8 mouse cellular contexts compared by ENCODE assay signal in the genomic region with DNA sequence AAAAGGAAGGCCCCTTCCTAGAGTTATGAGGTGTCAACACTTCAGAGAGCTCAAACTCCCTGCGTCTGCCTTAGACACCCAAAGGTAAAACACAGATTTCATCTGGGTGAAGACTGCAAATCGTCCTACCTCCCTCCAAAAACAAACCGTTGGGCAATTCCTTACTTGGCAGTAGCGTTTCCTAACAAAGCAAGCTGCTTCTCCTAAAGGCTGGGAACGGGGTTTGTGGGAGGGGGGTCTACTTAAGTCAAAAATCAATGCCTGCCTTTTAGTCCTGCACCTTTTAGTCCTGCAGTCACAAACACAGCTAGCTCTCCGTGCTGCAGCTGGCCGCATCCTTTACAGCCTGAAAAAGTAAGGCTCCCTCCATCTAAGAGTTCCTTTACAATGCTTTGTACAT. TPM values are rescaled to one million over a fixed set of nuclear protein-coding genes. Genes with fewer than 3 reads are reported as not detected.
DNase-seq lines count a peak whose midpoint lies in the region; ATAC-seq and TF ChIP-seq lines count a peak whose summit lies in the region.

No protein-coding gene starts in this region.

- peaks cover 8% of the 10 kb centered on the region; the same call in 1 of the 2 replicates for H3K4me1 ChIP-seq in cerebellum, adult 2 months (ENCODE audit: control insufficient read depth, insufficient read depth, low read length)
- peaks cover 53% of the 10 kb centered on the region for H3K4me1 ChIP-seq in E14TG2a.4 (replicated peaks; ENCODE audit: low read depth, low read length)
- H3K4me1 ChIP-seq in liver, embryonic 16.5 days (ENCODE audit: control insufficient read depth, low read depth, low read length): no peaks in the 10 kb centered on the region

- no peak for TF ChIP-seq POLR2A in cerebellum, adult 2 months (IDR thresholded peaks at IDR 0.05; ENCODE audit: borderline replicate concordance, insufficient read depth, low read length)

- DNase-seq in cerebellum, adult 2 months: no peak
- no peak for DNase-seq in cerebellum, adult 8-10 months
- DNase-seq in forelimb bud, embryonic 11.5 days (ENCODE audit: low read depth, low spot score): peak; percentile 30
- DNase-seq in urinary bladder, postnatal 4 days (ENCODE audit: low spot score in 2 of 2): no peak
- no peak for DNase-seq in adrenal gland, postnatal 36 days

- no peak for ATAC-seq in liver, embryonic 16.5 days (ENCODE audit: low read depth)
- no peak for ATAC-seq in megakaryocyte progenitor cell, adult 5-6 weeks (replicated peaks; ENCODE audit: poor library complexity)

- peak overlapping the region; percentile 49 for H3K4me2 ChIP-seq in liver, embryonic 16.5 days (ENCODE audit: low read depth, low read length)

- TF ChIP-seq CTCF in cerebellum, adult 2 months (IDR thresholded peaks at IDR 0.05; ENCODE audit: borderline replicate concordance, insufficient read depth, low read depth, low read length): no peak
- no peak for TF ChIP-seq CTCF in E14TG2a.4 (conservative IDR thresholded peaks at IDR 0.05; ENCODE audit: low read length)

- H3K9me3 ChIP-seq in E14TG2a.4 (ENCODE audit: low read length): peaks cover 13% of the 10 kb centered on the region
- H3K9me3 ChIP-seq in liver, embryonic 16.5 days (replicated peaks; ENCODE audit: control insufficient read depth, low read length): no peaks in the 10 kb centered on the region

- H3K4me3 ChIP-seq in cerebellum, adult 2 months (replicated peaks; ENCODE audit: insufficient read depth, low read depth, low read length): peak overlapping the region; percentile 91
- H3K4me3 ChIP-seq in E14TG2a.4 (replicated peaks; ENCODE audit: low read length): peak overlapping the region; percentile 85
- H3K4me3 ChIP-seq in liver, embryonic 16.5 days (ENCODE audit: low read depth, low read length): peak overlapping the region; percentile 56

- H3K36me3 ChIP-seq in E14TG2a.4 (ENCODE audit: insufficient read depth, low read length): no peaks in the 10 kb centered on the region
- no peaks in the 10 kb centered on the region for H3K36me3 ChIP-seq in liver, embryonic 16.5 days (ENCODE audit: control insufficient read depth, insufficient read depth)

- H3K27ac ChIP-seq in cerebellum, adult 2 months (ENCODE audit: insufficient read depth, low read length): no peak overlapping the region
- H3K27ac ChIP-seq in liver, embryonic 16.5 days (ENCODE audit: low read length): no peak overlapping the region

- H3K27me3 ChIP-seq in cerebellum, adult 2 months (ENCODE audit: control insufficient read depth, insufficient read depth, low read length): no peaks in the 10 kb centered on the region
- H3K27me3 ChIP-seq in E14TG2a.4 (ENCODE audit: insufficient read depth, low read length): peaks cover 24% of the 10 kb centered on the region
- peaks cover 15% of the 10 kb centered on the region for H3K27me3 ChIP-seq in liver, embryonic 16.5 days (ENCODE audit: control insufficient read depth, insufficient read depth, low read depth, low read length)

- no peak overlapping the region for H3K9ac ChIP-seq in liver, embryonic 16.5 days (ENCODE audit: low read depth, low read length)

- WGBS in cerebellum, adult 2 months: 9% methylated on average over 7 of the region's 7 CpGs
- WGBS in liver, embryonic 16.5 days (ENCODE audit: insufficient replicate concordance): 32% methylated on average over 7 of the region's 7 CpGs

RNA-seq across cellular contexts. Expression of a gene that starts 0.9 kb away (rescaled TPM):
- 34.3 and 36.2 TPM in 2 replicates for polyA plus RNA-seq in cerebellum, adult 2 months (2012; rRNA removed)
- polyA plus RNA-seq in liver, embryonic 16.5 days (2015; fragmentation: Nextera tagmentation; extraction: Ambion mirVana): 4.3 and 4.5 TPM in 2 replicates
- 0.10 and 0.84 TPM in 2 replicates for total RNA-seq in megakaryocyte progenitor cell, adult 5-6 weeks (2015)
- 0.12 and 1.1 TPM in 2 replicates for total RNA-seq in megakaryocyte progenitor cell, adult 5-6 weeks (2017)
- 10 to 100 TPM; 10.8 to 12.7 TPM for total RNA-seq in adrenal gland, postnatal 36 days (2021)

Comparison
In these comparisons a context has a peak if more than half of its experiments do, and no peak if none do; other contexts are left out.
1. RNA of a gene that starts 0.9 kb away (total RNA-seq): 10.8 to 12.7 TPM in adrenal gland, postnatal 36 days; 0.10 to 1.1 TPM in megakaryocyte progenitor cell, adult 5-6 weeks; every median in the first group is over 4 times any median in the second.
2. Peak in every context shown above with its lines, with median percentiles within 50 percentile points of each other: H3K4me3 ChIP-seq.